Mouse (Mus musculus) lung, adult 2 months (tissue): ENCODE results near the gene Cbx2.

Experiments
- CTCF ChIP-seq: fragments of 200-500 bp; IDR thresholded peaks from 2 replicates; pipeline ENCODE4 v1.5.1; 2011; ENCODE audit warnings: mild to moderate bottlenecking, low read length, control low read depth; ENCODE audit not compliant: insufficient read depth
- POLR2A ChIP-seq: fragments of 200-500 bp; IDR thresholded peaks from 2 replicates; pipeline ENCODE4 v1.6.1; 2011; ENCODE audit warnings: low read depth, mild to moderate bottlenecking, control low read depth, low read length, borderline replicate concordance; ENCODE audit errors: extremely low read depth

- peak; percentile 36 for TF ChIP-seq CTCF
- no peak for TF ChIP-seq POLR2A
These were observed 31.9 kb downstream of the Cbx2 start for GRCm38 (mm10) chr11:119054351-119055345.
